Mouse (Mus musculus) embryo, embryonic 9.5 days (tissue): Measurements from ENCODE around the gene Olfr816.
"Not testable (repeated sequence)": the region's sequence is repeated elsewhere in the genome, so short reads cannot be mapped to it uniquely, and the experiment has no call there.

ENCODE experiments used
- DNase-seq: peaks from one replicate; pipeline ENCODE4 v3.0.0-alpha.2; 2017; ENCODE audit errors: extremely low spot score

Olfr816 gene

GRCm38 (mm10) chr10:129915497-129915896 lies at the start of gene Olfr816:
Gene Olfr816, minus strand, starts transcription at chr10:129915597.
- no peak for DNase-seq

GRCm38 (mm10) chr10:129949000-129949399 lies 33.6 kb upstream of the Olfr816 start, which contains the start of gene Olfr818:
Gene Olfr818, minus strand, starts transcription at chr10:129949100.
- DNase-seq: no peak

DNA sequence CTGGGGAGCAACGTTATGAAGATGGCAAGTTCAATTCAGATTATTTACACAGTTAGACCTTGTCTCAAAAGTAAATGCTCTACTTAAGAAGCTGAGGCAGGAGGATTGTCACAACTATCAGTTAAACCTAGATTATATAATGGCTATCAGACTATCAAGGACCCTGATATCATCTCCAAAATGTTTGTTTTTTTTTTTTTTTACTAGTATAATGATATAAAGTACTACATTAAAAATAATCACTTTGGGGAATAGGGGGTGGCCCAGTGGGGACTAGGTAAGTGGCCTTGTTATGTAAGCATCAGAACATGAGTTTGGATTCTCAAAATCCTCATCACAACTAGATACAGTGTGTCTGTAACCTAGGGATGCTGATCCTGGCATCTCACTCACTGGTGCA lies 9.6 kb downstream of the Olfr816 start, which contains the start of gene Olfr815:
Gene Olfr815 (minus strand): TSS at position 101 of the 400 bp plus-strand sequence.
- DNase-seq: not testable (repeated sequence)

GRCm38 (mm10) chr10:129885934-129886333 lies 29.5 kb downstream of the Olfr816 start:
- no peak for DNase-seq

DNA sequence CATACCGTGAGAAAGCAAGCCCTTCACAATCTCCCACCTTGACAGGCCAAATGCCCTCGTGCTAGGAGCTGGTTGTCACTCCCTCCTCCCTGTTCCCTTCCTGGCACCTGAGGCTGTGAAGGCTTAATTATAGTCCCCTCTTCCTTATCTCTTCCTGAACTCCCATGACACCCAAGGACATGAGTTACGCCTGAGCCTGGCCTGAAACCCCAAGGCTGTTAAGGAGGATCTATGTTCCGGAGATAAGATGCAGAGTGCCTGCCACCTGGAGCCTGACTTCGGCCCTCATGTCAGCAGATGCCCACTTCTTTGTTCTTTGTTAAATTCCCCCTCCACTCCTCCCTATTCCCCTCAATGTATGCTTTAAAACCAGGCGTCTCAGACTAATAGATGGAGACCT lies 29.9 kb downstream of the Olfr816 start:
- not testable (repeated sequence) for DNase-seq

GRCm38 (mm10) chr10:129879751-129880150 lies 35.6 kb downstream of the Olfr816 start, which contains the start of gene Olfr814:
Gene Olfr814, minus strand, starts transcription at chr10:129879851.
- DNase-seq: not testable (repeated sequence)
